Mouse (Mus musculus): Measurements from ENCODE around the gene Nexmif. TPM values are rescaled to one million over a fixed set of nuclear protein-coding genes. Genes with fewer than 3 reads are reported as not detected.

The Nexmif gene
- polyA plus RNA-seq (2017; shearing (Covaris generic)) = not detected

GRCm38 (mm10) chrX:104200736-104201591 lies at the start of gene Nexmif:
Gene Nexmif (minus strand): TSS chrX:104201185.

Other genes with a start within 250 kb of the Nexmif start
- gene Rlim, start 219.9 kb downstream of the Nexmif start, polyA plus RNA-seq (2017; shearing (Covaris generic)) = 39.3 TPM
- gene Abcb7, start 212.7 kb upstream of the Nexmif start, polyA plus RNA-seq (2017; shearing (Covaris generic)) = 19.4 TPM

All from activated CD4-positive, CD25-positive, alpha-beta regulatory T cell, adult 9 weeks (primary cell).